Mouse (Mus musculus) activated CD4-positive, CD25-positive, alpha-beta regulatory T cell, adult 9 weeks (primary cell): ENCODE data around the gene Ntng1. TPM values are rescaled to one million over a fixed set of nuclear protein-coding genes. Genes with fewer than 3 reads are reported as not detected.

Source experiments
- polyA plus RNA-seq: library from polyadenylated mRNA; unstranded; fragments of 100-300 nt; shearing (Covaris generic); gene quantifications from one replicate; pipeline ENCODE4 v1.2.1, GENCODE M21; 2017

Ntng1 gene
- 0.13 TPM for polyA plus RNA-seq

GRCm38 (mm10) chr3:110143206-110144061 is at the start of gene Ntng1:
Ntng1 (minus strand) TSS chr3:110144011.

Other genes starting within 250 kb of the Ntng1 start
- 16.3 TPM for gene Prmt6, start 107.0 kb upstream of the Ntng1 start, polyA plus RNA-seq